Mouse (Mus musculus) neural tube, embryonic 11.5 days (tissue): ENCODE data around the gene Mnat1. TPM values are rescaled to one million over a fixed set of nuclear protein-coding genes. Genes with fewer than 3 reads are reported as not detected.
A peak's percentile ranks its signal among the peaks of the same experiment; 100 is the strongest.
"Not testable (repeated sequence)": the region's sequence is repeated elsewhere in the genome, so short reads cannot be mapped to it uniquely, and the experiment has no call there.

Source experiments
- ATAC-seq: fragments of 200-750 bp; cut with Nextera tagmentation; 2 replicates; pipeline ENCODE4 v1.8.0; 2017; ENCODE audit warnings: moderate number of reproducible peaks, mild to moderate bottlenecking, moderate TSS enrichment, moderate library complexity; ENCODE audit not compliant: insufficient read depth, low FRiP score, low TSS enrichment
- DNase-seq: peaks from one replicate; pipeline ENCODE4 v3.0.0-alpha.2; 2015; ENCODE audit warnings: low spot score
- H3K27ac ChIP-seq: fragments of 300-500 bp; sonication (generic); 2 replicates; pipeline ENCODE4 v1.5.1; 2014; ENCODE audit warnings: low read depth, mild to moderate bottlenecking, low read length
- H3K27me3 ChIP-seq: fragments of 300-500 bp; sonication (generic); 2 replicates; pipeline ENCODE4 v1.6.1; 2014; ENCODE audit warnings: mild to moderate bottlenecking, low read length, mixed read lengths; ENCODE audit not compliant: control insufficient read depth, insufficient read depth
- H3K36me3 ChIP-seq: fragments of 300-500 bp; sonication (generic); 2 replicates; pipeline ENCODE4 v1.6.1; 2014; ENCODE audit warnings: mild to moderate bottlenecking, low read length, moderate library complexity, mixed read lengths; ENCODE audit not compliant: control insufficient read depth, insufficient read depth
- H3K4me1 ChIP-seq: fragments of 300-500 bp; sonication (generic); 2 replicates; pipeline ENCODE4 v1.6.1; 2014; ENCODE audit warnings: low read length, mixed read lengths; ENCODE audit not compliant: control insufficient read depth, insufficient read depth
- H3K4me2 ChIP-seq: fragments of 300-500 bp; sonication (generic); 2 replicates; pipeline ENCODE4 v1.6.1; 2014; ENCODE audit warnings: low read depth, mild to moderate bottlenecking, moderate library complexity
- H3K4me3 ChIP-seq: fragments of 300-500 bp; sonication (generic); 2 replicates; pipeline ENCODE4 v1.5.1; 2014; ENCODE audit warnings: low read depth, low read length
- H3K9ac ChIP-seq: fragments of 300-500 bp; sonication (generic); 2 replicates; pipeline ENCODE4 v1.6.1; 2014; ENCODE audit warnings: mild to moderate bottlenecking, low read length
- H3K9me3 ChIP-seq: fragments of 300-500 bp; sonication (generic); 2 replicates; pipeline ENCODE4 v1.6.1; 2016; ENCODE audit warnings: low read length; ENCODE audit not compliant: control insufficient read depth
- WGBS: fragments of 180-500 bp; shearing (Covaris S2); extraction: QIAGEN DNeasy Blood & Tissue Kit; methylation state at CpG from one replicate; pipeline ENCODE4 v1.1.7; 2014; 5-methylcytosine and 5-hydroxymethylcytosine counted together
- polyA plus RNA-seq: library from polyadenylated mRNA; unstranded; fragments of >200 nt; fragmentation: Nextera tagmentation; extraction: Ambion mirVana; gene quantifications from 2 replicates; pipeline ENCODE4 v1.2.1, GENCODE M21; 2014

Gene Mnat1
- polyA plus RNA-seq, 1 experiment from 2014 or later: 43.7 TPM

GRCm38 (mm10) chr12:73094189-73094588, 29.3 kb upstream of the Mnat1 start:
- H3K27me3 ChIP-seq: no peaks in the 10 kb centered on the region
- H3K4me2 ChIP-seq: no peak overlapping the region
- WGBS: 70% methylated on average over 2 of the region's 2 CpGs
- no peak overlapping the region for H3K4me3 ChIP-seq
- no peak for DNase-seq
- no peaks in the 10 kb centered on the region for H3K4me1 ChIP-seq
- H3K9ac ChIP-seq: no peak overlapping the region
- no peaks in the 10 kb centered on the region for H3K36me3 ChIP-seq
- no peaks in the 10 kb centered on the region for H3K9me3 ChIP-seq
- no peak for ATAC-seq
- H3K27ac ChIP-seq: no peak overlapping the region

- H3K4me1 ChIP-seq: no peaks in the 10 kb centered on the region
- H3K4me3 ChIP-seq: no peak overlapping the region
- no peak overlapping the region for H3K4me2 ChIP-seq
- no peaks in the 10 kb centered on the region for H3K27me3 ChIP-seq
- H3K9ac ChIP-seq: no peak overlapping the region
- no peaks in the 10 kb centered on the region for H3K36me3 ChIP-seq
- H3K9me3 ChIP-seq: no peaks in the 10 kb centered on the region
- ATAC-seq (no peak), DNase-seq (no peak)
- H3K27ac ChIP-seq: no peak overlapping the region
- 30% methylated on average over 2 of the region's 2 CpGs for WGBS
Measured at GRCm38 (mm10) chr12:73094605-73095004, 28.9 kb upstream of the Mnat1 start.

DNA sequence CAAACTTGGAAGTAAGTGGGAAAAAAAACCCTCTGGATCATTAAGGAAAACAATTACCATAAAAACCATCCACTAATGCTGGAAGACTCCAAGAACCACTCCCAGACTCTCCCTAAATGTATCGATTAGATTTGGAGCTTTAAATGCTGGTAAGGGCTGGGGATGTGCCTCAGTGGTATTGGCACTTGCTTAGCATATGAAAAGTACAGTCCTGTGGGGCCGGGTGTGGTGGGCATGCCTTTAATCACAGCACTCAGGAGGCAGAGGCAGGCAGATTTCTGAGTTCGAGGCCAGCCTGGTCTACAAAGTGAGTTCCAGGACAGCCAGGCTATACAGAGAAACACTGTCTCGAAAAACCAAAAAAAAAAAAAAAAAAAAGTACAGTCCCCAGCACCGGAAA, 27.3 kb upstream of the Mnat1 start:
- H3K36me3 ChIP-seq, H3K4me2 ChIP-seq, H3K27ac ChIP-seq, ATAC-seq, H3K4me1 ChIP-seq, H3K9ac ChIP-seq, DNase-seq, H3K4me3 ChIP-seq, H3K27me3 ChIP-seq, H3K9me3 ChIP-seq: not testable (repeated sequence)
- 95% methylated on average over 5 of the region's 5 CpGs for WGBS

DNA sequence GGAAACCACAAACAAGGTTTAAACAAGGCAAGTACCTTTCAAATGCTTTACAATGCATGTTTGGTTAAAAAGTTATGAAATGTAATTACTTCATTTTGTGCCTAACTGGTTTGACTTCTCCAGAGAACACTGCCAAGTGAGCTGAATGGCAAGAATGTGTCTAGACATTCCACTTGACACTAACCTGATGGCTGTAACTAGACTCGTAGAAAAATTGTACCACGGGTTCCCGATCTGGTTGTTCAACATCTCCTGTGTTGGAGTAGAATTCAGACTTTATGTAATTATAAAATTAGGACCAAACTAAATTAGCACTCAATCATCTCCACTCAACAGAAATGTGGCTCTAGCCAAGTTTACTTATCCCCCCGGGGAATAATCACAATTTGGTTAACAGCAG, 24.9 kb upstream of the Mnat1 start:
- H3K9ac ChIP-seq: no peak overlapping the region
- H3K36me3 ChIP-seq: peaks cover 6% of the 10 kb centered on the region
- no peak overlapping the region for H3K4me3 ChIP-seq
- H3K9me3 ChIP-seq: no peaks in the 10 kb centered on the region
- H3K27ac ChIP-seq: no peak overlapping the region
- no peaks in the 10 kb centered on the region for H3K4me1 ChIP-seq
- no peak for ATAC-seq
- no peaks in the 10 kb centered on the region for H3K27me3 ChIP-seq
- WGBS: 93% methylated on average over 4 of the region's 4 CpGs
- H3K4me2 ChIP-seq: no peak overlapping the region
- DNase-seq: no peak

DNA sequence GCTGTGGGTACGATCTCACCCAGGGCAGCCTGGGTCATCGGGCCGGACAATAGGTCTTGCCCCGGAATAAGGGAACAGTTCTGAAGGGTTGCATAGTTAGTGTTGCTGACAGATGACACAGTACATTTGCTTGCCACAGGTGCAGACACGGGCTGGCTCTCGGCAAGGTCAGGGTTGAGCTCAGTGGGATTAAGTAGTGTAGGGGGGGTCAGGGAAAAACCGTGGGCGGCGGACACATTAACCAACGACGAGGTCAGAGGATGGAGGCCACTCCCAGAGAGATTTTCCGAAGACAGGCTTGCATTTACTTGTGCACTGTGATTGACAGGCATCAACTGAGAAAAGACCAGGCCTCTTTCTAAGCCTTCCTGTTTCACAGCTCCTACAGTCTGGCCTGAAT, 19.8 kb upstream of the Mnat1 start:
- Histone ChIP-seq H3K27me3 (no peaks in the 10 kb centered on the region), H3K4me2 (no peak overlapping the region), H3K27ac (no peak overlapping the region), H3K9ac (no peak overlapping the region), H3K4me3 (no peak overlapping the region), H3K9me3 (no peaks in the 10 kb centered on the region), H3K4me1 (no peaks in the 10 kb centered on the region; the same call in 1 of the 2 replicates), H3K36me3 (peaks cover 8% of the 10 kb centered on the region)
- 95% methylated on average over 12 of the region's 12 CpGs for WGBS
- no peak for DNase-seq
- no peak for ATAC-seq

- H3K4me3 ChIP-seq: no peak overlapping the region
- H3K9ac ChIP-seq: no peak overlapping the region
- H3K36me3 ChIP-seq: peaks cover 8% of the 10 kb centered on the region
- 84% methylated on average over 2 of the region's 2 CpGs for WGBS
- ATAC-seq: no peak
- no peak overlapping the region for H3K4me2 ChIP-seq
- H3K4me1 ChIP-seq: peaks cover 3% of the 10 kb centered on the region
- H3K9me3 ChIP-seq: no peaks in the 10 kb centered on the region
- no peaks in the 10 kb centered on the region for H3K27me3 ChIP-seq
- no peak overlapping the region for H3K27ac ChIP-seq
- DNase-seq: no peak
Measured at GRCm38 (mm10) chr12:73107821-73108220, 15.7 kb upstream of the Mnat1 start.

DNA sequence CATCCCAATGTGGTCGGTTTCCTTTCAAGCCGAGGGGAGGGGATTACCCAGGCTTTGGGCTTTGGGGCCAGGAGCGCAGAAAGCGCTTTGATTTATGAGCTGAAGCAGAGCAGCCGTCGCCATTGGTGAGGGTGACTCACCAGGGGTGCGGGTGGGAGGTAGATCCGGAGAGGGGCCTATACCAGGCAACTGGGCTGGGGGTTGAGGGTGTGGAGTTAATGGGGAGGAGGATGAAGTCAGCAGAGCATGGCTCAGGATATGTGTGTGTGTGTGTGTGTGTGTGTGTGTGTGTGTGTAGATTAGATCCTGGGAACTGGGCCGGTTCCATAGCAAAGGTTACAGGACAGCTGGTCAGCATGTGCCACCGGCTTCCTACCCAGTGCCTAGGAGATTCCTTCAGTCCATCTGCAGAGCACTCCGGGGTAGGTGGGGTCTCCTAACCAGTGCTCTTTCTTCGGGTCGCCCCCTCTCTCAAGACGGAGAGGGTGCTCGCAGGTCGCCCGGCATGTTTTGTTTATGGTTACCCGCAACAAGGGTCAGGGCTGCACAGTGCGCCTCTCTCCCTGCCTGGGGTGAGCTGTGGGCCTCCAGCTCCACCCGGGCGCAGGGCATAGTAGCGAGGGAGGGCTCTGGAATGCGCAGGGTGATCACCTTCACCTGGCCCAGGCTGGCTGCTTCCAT, 12.9 kb upstream of the Mnat1 start:
- Histone ChIP-seq H3K9me3 (no peaks in the 10 kb centered on the region), H3K4me3 (peak overlapping the region; percentile 80), H3K27ac (no peak overlapping the region), H3K36me3 (no peaks in the 10 kb centered on the region), H3K4me1 (peaks cover 3% of the 10 kb centered on the region), H3K4me2 (peak overlapping the region; percentile 97), H3K9ac (0 out of 2 replicates have a peak overlapping the region, but pooled peaks have one; percentile 19), H3K27me3 (no peaks in the 10 kb centered on the region)
- under 1% methylated on average over 23 of the region's 23 CpGs for WGBS
- ATAC-seq (no peak; the same call in 1 of the 2 replicates), DNase-seq (peak; percentile 36)

DNA sequence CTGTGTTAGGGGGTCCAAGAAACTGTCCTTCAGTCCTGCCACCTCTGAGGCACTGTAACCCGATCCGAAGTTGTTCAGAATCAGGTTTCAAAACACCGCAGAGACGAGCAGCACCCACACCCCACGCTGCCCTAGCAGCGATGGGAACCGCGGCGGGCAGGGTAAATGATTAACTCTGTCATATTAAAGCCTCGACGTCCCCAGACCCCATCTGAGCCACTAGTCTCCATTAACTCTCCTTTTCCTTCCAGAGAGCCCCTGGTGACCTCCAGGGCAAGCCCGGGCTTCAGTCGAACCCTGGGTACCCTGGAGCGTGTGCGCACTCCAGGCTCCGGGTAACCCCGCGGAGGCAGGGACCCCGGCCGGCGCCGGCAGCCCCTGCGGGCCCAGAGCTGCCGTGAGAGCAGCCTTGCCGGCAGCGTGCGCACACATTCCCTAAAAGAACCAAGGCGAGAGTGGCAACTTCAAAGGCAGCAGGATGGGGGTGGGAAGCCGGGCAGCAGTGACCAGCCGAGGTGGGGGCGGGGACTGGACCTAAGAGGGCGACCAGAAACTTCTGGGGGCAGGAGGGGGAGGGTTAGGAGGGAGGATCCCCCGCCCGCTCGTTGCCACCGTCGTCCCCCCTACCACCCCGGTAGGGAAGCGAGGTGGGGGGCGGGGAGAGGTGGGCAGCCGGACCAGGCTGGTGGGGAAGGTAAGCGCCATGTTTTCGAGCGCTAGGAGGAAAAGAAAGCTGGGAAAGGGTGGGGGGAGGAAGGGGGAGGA, 11.8 kb upstream of the Mnat1 start:
- Histone ChIP-seq H3K4me3 (peak overlapping the region; percentile 80), H3K36me3 (no peaks in the 10 kb centered on the region), H3K27ac (peak overlapping the region; percentile 92), H3K27me3 (no peaks in the 10 kb centered on the region), H3K4me1 (peaks cover 3% of the 10 kb centered on the region), H3K9me3 (no peaks in the 10 kb centered on the region), H3K9ac (peak overlapping the region; percentile 80), H3K4me2 (peak overlapping the region; percentile 97)
- ATAC-seq (peak; percentile 52), DNase-seq (peak; percentile 49)
- WGBS: under 1% methylated on average over 40 of the region's 44 CpGs
